11 mouse cellular contexts compared by ENCODE assay signal in the genomic region with DNA sequence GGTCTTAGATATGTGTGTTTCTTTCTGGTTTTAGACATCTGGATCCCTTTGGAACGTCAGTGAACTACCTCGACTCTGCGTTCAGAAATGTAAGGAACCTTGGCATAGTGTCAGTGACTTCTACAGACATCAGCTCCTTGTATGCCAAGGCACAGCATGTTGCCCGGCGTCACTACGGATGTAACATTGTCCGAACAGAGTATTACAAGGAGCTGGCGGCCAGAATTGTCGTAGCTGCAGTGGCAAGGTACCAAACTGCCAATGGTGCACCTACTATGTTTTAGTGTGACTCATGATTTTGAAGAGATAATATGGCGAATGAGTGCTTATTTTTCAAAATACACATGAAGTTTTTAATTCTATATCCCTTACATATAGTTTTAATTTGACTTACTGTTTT.
"Had no signal": no experiment of that assay in that cellular context is flagged by ENCODE, and none has a peak within 500 bp of the region (broad histone marks: within the 10 kb centered on the region; RNA-seq: fewer than 3 reads in every experiment).

No protein-coding gene starts in this region.

- DNase-seq: kidney, postnatal 10 days; kidney, postnatal 36 days; layer of hippocampus, postnatal 36 days; liver, embryonic 13.5 days; lung, adult 2 months; lung, postnatal 14 days; lung, postnatal 4 days; retina, postnatal 1 day; thymus, adult 18-20 months; thymus, postnatal 36 days had no signal

- ATAC-seq: midbrain, embryonic 16.5 days had no signal
